Mouse (Mus musculus) heart, postnatal 36 days (tissue): ENCODE data around the gene Siah2. TPM values are rescaled to one million over a fixed set of nuclear protein-coding genes. Genes with fewer than 3 reads are reported as not detected.

Experiments
- DNase-seq, 2 experiments: peaks; one replicate each; pipeline ENCODE4 v3.0.0; 2021 to 2022
- intact Hi-C: fragments of 180-260 bp; cut with DNase I; formaldehyde crosslinking; loops from one replicate; pipeline ENCODE4 v1.15.1; 2025
- total RNA-seq, 2 experiments: library from RNA; stranded (reverse); gene quantifications; 2 replicates each; pipeline ENCODE4 v1.2.3; 2021

The Siah2 gene
- total RNA-seq, 2 experiments from 2014 or later = 7.5 to 12.5 TPM

DNA sequence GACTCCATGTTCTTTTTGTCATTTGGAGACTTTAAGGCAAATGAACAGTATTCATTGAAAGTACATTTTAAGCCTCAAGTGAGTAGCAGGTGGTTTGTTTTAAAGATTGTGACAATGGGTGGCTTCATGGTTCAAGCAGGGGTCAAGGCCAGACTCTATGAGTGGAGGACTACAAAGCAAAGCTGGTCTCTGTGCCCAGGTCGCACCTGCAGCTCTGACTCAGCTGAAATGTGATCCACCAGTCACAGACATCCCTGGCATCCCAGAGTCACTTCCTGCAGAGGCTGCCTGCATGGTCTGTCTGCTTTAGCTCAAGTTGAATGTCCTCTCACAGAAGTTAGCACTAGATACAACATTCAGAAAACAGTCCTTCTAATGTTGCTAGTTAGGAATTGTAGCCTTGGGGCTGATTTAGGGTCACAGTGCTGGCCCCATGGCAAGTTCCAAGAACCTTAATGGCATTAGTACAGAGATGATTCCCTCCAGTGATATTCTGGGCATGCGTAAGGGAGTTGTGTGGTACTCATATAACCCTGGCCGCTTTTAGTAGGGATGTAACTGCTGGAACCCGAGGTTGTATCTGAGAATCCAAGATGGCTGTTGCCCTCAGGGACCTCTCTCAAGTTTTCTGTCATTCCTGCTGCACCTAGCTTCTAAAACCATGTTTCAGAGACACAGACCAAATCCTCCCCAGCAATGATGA lies 19.6 kb downstream of the Siah2 start:
- no peak for DNase-seq
- intact Hi-C loops = no loop called here

DNA sequence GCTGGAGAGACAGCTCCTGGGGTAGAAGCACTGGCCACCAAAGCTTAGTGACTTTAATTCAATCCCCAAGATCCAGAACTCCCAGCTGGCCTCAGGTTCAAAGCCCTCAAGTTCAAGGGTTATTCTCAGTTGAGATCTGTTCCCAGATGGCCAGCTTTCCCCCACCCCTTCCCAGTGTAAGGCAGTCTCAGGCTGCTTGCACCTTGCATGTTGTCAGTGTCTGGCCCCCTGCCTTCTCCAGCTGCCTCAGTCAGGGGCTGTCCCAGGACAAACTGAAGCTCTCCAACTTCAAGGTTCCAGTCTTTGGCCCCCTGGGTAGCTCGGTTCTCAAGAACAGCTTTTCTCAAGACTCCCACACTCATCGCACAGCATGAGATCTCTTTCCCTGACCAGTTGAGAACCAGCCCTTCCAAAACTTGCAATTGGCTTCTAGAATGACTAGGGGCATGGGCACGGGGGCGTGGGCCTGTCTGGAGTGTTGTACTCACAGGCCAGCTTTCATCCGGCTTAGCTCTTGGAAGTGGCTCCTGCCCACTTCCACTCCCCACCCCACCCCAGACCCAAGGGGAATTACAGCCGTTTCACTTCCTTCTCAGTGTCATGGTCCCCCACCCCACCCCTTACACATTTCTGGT lies 20.5 kb downstream of the Siah2 start:
- intact Hi-C loops = no loop called here
- DNase-seq = peak in 1 of 2 experiments; percentile 17

DNA sequence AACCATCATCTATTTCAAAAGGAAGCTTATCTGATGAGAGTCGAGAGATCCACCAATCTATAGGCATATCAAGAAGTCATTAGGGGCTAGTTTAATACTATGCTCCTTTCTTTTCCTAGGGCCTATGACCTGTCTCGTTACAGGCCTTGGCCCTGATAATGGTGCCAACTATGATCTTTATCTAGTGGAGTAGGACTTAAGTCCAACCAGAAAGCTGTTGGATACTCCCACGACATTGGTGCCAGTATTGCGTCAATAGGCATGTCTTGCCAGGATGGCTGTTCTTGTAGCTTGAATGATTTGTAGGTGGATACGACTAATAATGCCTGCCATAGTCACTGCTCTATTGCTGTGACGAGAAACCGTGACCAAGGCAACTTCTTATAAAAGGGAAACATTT lies 28.2 kb downstream of the Siah2 start:
- intact Hi-C loops = no loop called here
- DNase-seq = no peak

DNA sequence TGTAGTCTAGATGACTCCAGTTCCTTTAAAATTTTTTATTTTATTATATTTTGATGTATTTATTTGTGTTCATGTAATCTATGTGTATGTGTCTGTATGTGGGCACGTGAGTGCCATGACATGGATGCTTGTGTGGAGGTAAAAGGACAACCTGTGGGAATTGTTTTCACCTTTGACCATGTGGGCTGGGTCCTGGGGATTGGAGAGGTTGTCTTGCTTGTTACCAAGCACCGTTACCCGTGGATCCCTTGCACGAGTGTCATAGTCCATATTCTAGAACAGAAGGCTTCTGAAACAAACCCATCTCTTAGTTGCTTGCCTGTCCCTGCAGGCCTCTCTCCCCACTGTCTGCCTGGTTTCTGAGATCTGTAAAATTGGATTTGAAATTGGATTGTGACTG lies 31.6 kb downstream of the Siah2 start:
- intact Hi-C loops = no loop called here

DNA sequence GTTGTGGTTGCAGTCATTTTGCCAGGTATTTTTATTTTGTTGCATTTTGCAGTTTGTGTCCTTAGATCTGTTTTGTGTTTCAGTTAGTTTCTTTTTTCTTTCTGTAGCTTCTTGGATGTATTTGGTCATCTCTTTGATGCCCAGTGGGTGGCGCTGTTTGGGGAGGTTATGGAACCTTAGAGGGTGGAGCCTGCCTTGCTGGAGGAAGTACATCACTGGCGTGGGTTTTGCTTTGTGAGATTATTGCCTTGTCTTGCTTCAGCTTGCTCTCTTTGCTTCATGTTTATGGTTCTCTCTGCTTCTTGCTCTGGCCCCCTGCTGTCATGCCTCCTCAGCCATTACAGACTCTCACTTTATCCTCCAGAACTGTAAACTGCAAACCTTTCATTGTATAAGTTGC lies 34.8 kb downstream of the Siah2 start:
- DNase-seq = peak; percentile 31 to 55
- intact Hi-C loops = loop anchor here (2.0 kb wide), 1 partner anchor 35 kb away; the partner anchor contains the start of gene Siah2

More for the DNA sequence above, 31.6 kb downstream of the Siah2 start:
- no peak for DNase-seq

DNA sequence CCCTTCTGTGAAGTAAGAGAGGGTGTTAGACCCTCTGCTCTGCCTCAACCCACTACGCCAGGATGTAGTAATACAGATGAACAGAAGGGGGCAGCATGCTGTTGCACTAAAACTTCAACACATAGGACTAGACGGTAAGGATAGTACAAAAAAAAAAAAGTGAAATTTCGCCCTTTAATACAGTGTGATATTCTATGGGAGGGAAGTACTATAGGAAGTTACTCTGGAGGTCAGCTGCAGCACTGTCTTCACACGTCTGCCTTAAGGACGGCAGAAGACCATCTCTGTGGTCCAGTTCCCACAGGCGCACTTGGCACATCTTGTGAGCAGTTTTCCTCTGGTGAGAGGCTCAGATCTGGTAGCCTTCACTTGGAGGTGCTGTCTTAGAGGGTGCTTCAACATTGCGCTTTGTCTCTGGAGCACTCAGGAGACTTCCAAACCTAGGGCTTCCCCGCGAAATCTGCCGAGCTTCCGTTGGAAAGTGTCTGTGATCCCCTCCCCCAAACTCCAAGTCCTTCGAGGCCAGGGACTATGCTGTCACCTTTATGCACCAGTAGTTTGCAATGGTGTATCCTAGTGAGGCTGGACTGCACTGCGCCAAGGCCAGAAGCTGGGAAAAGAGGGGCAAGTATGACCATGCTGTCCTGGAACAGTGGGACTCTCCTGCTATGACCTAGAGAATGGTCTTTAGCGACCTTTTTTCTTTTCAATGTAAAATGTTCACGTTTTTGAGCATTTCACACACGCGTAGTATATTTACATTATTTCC lies 36.7 kb downstream of the Siah2 start:
- peak; percentile 63 to 66 for DNase-seq

DNA sequence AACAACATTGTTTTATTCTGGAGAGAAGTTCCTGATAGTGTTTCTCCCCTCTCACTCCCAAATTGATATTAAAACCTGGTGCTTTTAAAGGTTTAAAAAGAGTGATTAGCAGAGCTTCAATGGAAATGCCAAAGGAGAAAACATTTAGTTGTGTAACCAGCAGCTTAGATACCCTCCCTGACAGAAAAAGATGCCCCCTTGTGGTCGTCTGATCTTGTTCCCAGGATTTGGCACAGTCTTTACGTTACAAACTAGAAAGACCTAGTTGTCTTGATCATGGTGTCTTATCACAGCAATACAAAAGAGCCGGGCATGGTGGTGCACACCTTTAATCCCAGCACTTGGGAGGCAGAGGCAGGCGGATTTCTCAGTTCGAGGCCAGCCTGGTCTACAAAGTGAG lies 38.3 kb downstream of the Siah2 start:
- DNase-seq = peak; percentile 15 to 21
- intact Hi-C loops = no loop called here

More for the DNA sequence above, 36.7 kb downstream of the Siah2 start:
- intact Hi-C loops = loop anchor here (1.0 to 2.0 kb wide), 3 partner anchors 37 to 404 kb away; partner anchors contain the start of gene Siah2

DNA sequence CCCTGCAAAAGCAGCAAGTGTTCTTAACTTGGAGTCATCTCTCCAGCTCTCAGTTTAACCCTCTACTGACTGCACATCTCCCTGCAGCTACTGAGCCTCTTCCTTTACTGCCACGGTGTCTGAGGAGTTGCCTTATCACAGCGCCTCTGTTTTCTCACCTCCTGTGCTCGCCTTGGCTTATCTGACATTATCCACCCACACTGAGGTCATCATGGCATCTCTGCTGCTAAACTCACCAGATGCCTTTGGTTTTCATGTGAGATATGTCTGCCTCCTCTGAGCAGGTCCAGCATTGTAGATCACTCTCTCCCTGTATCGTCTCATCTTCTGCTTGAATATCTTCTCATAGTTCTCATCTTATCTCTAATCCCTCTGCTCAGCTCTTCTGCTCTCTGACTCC lies 41.9 kb downstream of the Siah2 start:
- intact Hi-C loops = no loop called here
- no peak for DNase-seq

DNA sequence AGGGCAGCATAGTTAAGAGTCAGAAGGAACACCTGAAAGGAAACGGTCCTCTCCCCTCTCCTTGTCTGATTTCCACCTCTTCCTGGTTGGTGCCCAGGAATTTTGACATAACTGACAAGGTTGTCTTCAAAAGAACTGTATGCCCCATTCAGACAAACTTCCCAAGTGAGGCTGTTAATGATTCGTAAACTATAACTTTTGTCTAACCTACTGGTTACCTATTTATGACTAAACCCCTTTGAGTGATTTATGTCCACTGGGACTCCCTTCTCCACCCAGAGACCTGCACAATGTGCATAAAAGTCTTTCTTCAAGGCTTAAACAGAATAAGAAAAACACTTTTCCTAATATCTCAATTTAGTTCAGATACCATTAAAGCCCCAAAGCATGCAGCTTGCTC lies 45.0 kb downstream of the Siah2 start:
- intact Hi-C loops = no loop called here
- no peak for DNase-seq

DNA sequence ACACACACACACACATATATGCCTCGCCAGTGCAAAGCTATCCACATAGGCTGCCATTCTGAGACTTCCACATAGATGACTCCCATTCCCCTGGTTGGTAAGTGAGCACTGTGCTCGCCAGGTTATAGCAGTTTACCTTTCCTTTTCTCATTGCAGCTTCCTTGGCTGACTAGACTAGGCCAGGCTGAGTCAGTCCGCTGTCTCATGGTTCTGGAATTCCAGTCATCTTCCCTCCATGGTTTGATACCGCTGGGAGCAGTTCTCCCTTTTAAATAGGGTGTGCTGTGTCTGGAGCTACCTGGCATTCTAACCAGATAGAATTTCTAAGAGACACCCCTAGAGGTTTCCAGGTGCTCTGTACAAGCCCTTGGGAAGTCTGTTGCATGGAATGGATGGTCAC lies 46.0 kb downstream of the Siah2 start:
- no peak for DNase-seq
- intact Hi-C loops = no loop called here

DNA sequence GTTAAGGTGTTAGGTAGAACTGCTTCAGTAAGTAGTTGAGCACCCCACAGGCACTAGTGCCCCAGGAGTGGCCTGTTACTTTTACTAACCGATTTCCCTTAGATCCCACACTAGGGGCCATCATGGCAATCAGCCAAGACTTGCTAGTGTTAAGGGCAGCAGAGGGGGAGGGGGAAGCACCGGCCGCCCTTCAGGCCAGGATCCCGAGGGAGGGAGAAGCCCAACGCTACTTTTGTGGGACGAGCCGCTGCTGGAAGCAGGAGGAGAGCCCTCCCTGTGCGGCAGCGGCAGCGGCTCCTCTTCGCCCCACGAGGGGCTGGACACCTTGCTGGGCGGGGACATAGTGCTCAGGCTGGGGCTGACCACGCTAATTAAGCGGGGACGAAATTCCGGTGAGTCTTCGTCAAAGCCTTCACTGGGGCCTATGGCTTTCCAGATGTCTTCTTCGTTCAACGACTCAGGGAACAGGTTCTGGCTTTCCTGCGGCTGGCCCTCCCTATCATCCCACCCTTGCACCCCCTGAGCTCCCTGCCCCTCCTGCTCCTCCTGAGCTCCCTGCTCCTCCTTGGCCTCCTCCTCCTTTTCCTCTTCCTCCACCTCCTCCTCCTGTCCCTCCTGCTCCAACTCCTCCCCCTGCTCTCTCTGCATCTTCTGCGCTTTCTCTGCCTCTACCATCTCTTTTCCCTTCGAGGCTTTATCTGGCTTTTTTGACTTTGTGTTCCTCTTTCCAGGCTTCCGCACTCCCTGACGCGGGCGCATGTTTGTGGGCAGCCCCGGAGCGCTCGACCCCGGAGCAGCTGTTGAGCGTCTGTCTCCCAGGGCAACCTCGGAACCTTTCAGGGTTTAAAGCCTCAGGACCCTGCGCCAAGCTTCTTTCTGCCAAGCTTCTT lies 55.5 kb downstream of the Siah2 start, which contains the start of gene Erich6:
Erich6 (minus strand) TSS at position 802 of the 890 bp plus-strand sequence.
- peak; percentile 14 to 21 for DNase-seq

DNA sequence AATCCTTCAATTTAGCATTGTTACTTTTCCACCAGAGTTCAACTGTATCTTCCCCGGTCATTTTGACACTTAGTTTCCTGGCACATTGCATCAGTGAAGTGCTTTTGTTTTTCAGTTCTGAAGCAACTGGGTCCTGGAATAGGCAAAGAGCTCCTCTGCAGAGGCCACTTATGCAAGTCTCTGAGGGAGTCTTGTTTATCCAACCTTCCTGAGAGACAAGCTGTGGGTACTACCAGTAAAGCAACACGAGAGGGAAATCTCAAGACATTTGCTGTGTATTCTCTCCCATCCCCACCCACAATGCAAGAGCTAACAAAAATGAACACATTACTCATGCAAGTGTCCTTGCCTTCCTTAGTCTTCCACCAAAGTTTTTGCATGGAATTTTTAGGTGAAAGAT lies 60.5 kb downstream of the Siah2 start:
- intact Hi-C loops = no loop called here
- no peak for DNase-seq

More for the DNA sequence above, 55.5 kb downstream of the Siah2 start, which contains the start of gene Erich6:
- intact Hi-C loops = no loop called here

DNA sequence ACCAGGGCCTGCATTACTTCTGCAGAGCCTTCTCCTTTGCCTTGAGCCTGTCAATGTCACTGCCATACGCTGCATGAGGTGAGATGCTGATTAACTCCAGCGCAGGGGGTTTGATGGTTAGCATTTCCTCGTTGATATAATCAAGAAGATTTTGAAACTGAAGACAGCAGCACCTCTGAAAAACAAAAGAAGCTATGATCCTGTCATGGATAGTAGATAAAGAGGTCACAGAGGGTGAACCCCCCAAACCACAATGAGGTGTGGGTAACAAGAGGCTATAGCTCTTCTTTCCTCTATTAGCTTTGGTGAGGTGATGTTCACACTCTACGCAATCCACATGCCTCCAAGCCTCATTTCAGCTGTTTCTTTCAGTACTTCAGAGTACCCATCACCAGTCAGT lies 67.2 kb downstream of the Siah2 start:
- intact Hi-C loops = no loop called here
- DNase-seq = no peak

Other genes with a start within 250 kb of the Siah2 start
- gene Eif2a, start 166.6 kb downstream of the Siah2 start, total RNA-seq = 10 to 100 TPM; 40.5 to 42.5 TPM
- 10 to 100 TPM; 11.9 to 13.5 TPM for gene Serp1, start 166.5 kb downstream of the Siah2 start, total RNA-seq
- 100 to 1,000 TPM; 122 to 126 TPM for gene Selenot, start 115.8 kb downstream of the Siah2 start, total RNA-seq
- not detected for gene Erich6, start 55.2 kb downstream of the Siah2 start, total RNA-seq
- gene Mindy4b-ps, start 129.9 kb upstream of the Siah2 start, total RNA-seq = under 1 TPM in 1 of 2 experiments, not detected in 1; 0.22 TPM
- not detected for gene Clrn1, start 192.9 kb upstream of the Siah2 start, total RNA-seq